In the genomic region with DNA sequence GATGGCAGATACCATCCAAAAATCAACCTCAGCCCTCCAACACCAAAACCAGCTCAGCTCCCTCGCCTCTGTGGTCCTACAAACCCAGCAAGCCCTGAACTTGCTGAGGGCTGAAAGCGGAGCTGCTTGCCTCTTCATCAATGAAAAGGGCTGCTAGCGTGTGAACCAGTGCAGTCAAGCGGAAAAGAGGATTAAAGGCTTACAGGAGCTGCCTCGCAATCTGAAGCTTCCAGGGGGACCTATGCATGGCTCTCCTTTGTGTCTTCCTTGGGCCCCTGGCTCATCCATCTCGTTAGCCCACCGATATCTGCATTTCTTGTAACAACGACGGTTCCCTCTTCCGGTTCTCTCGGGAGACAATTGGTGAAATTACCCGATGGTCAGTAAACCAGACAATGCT, we compare ENCODE assay signal across 9 mouse cellular contexts.
DNase-seq lines count a peak whose midpoint lies in the region; ATAC-seq and TF ChIP-seq lines count a peak whose summit lies in the region.
"Had no signal": no experiment of that assay in that cellular context is flagged by ENCODE, and none has a peak within 500 bp of the region (broad histone marks: within the 10 kb centered on the region; RNA-seq: fewer than 3 reads in every experiment).

No protein-coding gene starts in this region.

- 25% methylated on average over 12 of the region's 12 CpGs for WGBS in stomach, embryonic 14.5 days
- WGBS in stomach, postnatal 0 days = 39% methylated on average over 12 of the region's 12 CpGs
- WGBS in embryonic facial prominence, embryonic 14.5 days = 14% methylated on average over 12 of the region's 12 CpGs
- 12% methylated on average over 12 of the region's 12 CpGs for WGBS in liver, embryonic 14.5 days (ENCODE audit: insufficient replicate concordance)

- no peak for DNase-seq in stomach, postnatal 0 days (ENCODE audit: low spot score)
- DNase-seq in embryonic facial prominence, embryonic 14.5 days (ENCODE audit: low spot score) = peak; percentile 84
- DNase-seq in liver, embryonic 14.5 days (ENCODE audit: low read depth in 3 of 3, low spot score in 3 of 3) = no peak
- DNase-seq in adipocyte (ENCODE audit: low spot score) = no peak
- no peak for DNase-seq in spleen, adult 18-20 months
- no peak for DNase-seq in gastrocnemius, adult 2 months
- DNase-seq: adrenal gland, postnatal 10 days; lung, adult 18-20 months had no signal

- H3K4me1 ChIP-seq in stomach, embryonic 14.5 days (ENCODE audit: control insufficient read depth, insufficient read depth, low read length) = peaks cover 7% of the 10 kb centered on the region
- H3K4me1 ChIP-seq in stomach, postnatal 0 days (replicated peaks; ENCODE audit: control insufficient read depth, insufficient read depth) = no peaks in the 10 kb centered on the region
- H3K4me1 ChIP-seq in embryonic facial prominence, embryonic 14.5 days (ENCODE audit: control insufficient read depth, insufficient read depth, low read length) = 0 out of 2 replicates have a peak, but pooled peaks cover 11% of the 10 kb centered on the region
- no peaks in the 10 kb centered on the region for H3K4me1 ChIP-seq in liver, embryonic 14.5 days (replicated peaks; ENCODE audit: control insufficient read depth in 2 of 2, insufficient read depth in 2 of 2, low read length in 1 of 2)

- no peak overlapping the region for H3K4me3 ChIP-seq in stomach, embryonic 14.5 days (ENCODE audit: low read depth, low read length)
- no peak overlapping the region for H3K4me3 ChIP-seq in stomach, postnatal 0 days (ENCODE audit: low read depth, low read length)
- no peak overlapping the region; the same call in 1 of the 2 replicates for H3K4me3 ChIP-seq in embryonic facial prominence, embryonic 14.5 days (ENCODE audit: low read depth, low read length)
- no peak overlapping the region for H3K4me3 ChIP-seq in liver, embryonic 14.5 days (ENCODE audit: insufficient read depth in 1 of 2, low read depth in 2 of 2, low read length in 2 of 2)
- H3K4me3 ChIP-seq in gastrocnemius, adult 2 months = no peak overlapping the region

- TF ChIP-seq CTCF in stomach, postnatal 0 days (IDR thresholded peaks at IDR 0.05; ENCODE audit: low read depth) = no peak
- TF ChIP-seq CTCF in liver, embryonic 14.5 days (IDR thresholded peaks at IDR 0.05; ENCODE audit: low read depth) = no peak
- TF ChIP-seq CTCF in gastrocnemius, adult 2 months (IDR thresholded peaks at IDR 0.05) = no peak

- no peak overlapping the region for H3K9ac ChIP-seq in stomach, embryonic 14.5 days (replicated peaks; ENCODE audit: low read depth, low read length)
- H3K9ac ChIP-seq in stomach, postnatal 0 days (ENCODE audit: low read length) = no peak overlapping the region
- H3K9ac ChIP-seq in embryonic facial prominence, embryonic 14.5 days (ENCODE audit: low read depth, low read length) = no peak overlapping the region
- H3K9ac ChIP-seq in liver, embryonic 14.5 days (replicated peaks) = no peak overlapping the region

- ATAC-seq in stomach, embryonic 14.5 days (ENCODE audit: insufficient number of reproducible peaks, insufficient read depth, low FRiP score, low read depth) = no peak
- no peak for ATAC-seq in stomach, postnatal 0 days (ENCODE audit: low FRiP score, low TSS enrichment)
- peak; percentile 84 for ATAC-seq in embryonic facial prominence, embryonic 14.5 days (ENCODE audit: low read depth)
- ATAC-seq in liver, embryonic 14.5 days (ENCODE audit: insufficient read depth) = no peak

- H3K36me3 ChIP-seq in stomach, embryonic 14.5 days (ENCODE audit: control insufficient read depth, insufficient read depth, low read length) = no peaks in the 10 kb centered on the region
- H3K36me3 ChIP-seq in stomach, postnatal 0 days (ENCODE audit: control insufficient read depth, insufficient read depth, low read length) = no peaks in the 10 kb centered on the region
- no peaks in the 10 kb centered on the region for H3K36me3 ChIP-seq in embryonic facial prominence, embryonic 14.5 days (ENCODE audit: control insufficient read depth, insufficient read depth, low read length)
- H3K36me3 ChIP-seq in liver, embryonic 14.5 days (replicated peaks; ENCODE audit: control insufficient read depth, insufficient read depth, low read depth) = no peaks in the 10 kb centered on the region

- no peaks in the 10 kb centered on the region for H3K9me3 ChIP-seq in stomach, embryonic 14.5 days (ENCODE audit: control insufficient read depth, low read depth, low read length)
- no peaks in the 10 kb centered on the region for H3K9me3 ChIP-seq in stomach, postnatal 0 days (ENCODE audit: control insufficient read depth, low read length)
- H3K9me3 ChIP-seq in embryonic facial prominence, embryonic 14.5 days (ENCODE audit: control insufficient read depth, low read length) = no peaks in the 10 kb centered on the region
- no peaks in the 10 kb centered on the region for H3K9me3 ChIP-seq in liver, embryonic 14.5 days (ENCODE audit: control insufficient read depth, low read length)

- no peaks in the 10 kb centered on the region for H3K27me3 ChIP-seq in stomach, embryonic 14.5 days (ENCODE audit: control insufficient read depth, insufficient read depth, low read length)
- no peaks in the 10 kb centered on the region for H3K27me3 ChIP-seq in stomach, postnatal 0 days (ENCODE audit: control insufficient read depth, insufficient read depth, low read length)
- no peaks in the 10 kb centered on the region for H3K27me3 ChIP-seq in embryonic facial prominence, embryonic 14.5 days (replicated peaks; ENCODE audit: control insufficient read depth, insufficient read depth, low read length)
- no peaks in the 10 kb centered on the region for H3K27me3 ChIP-seq in liver, embryonic 14.5 days (ENCODE audit: control insufficient read depth, insufficient read depth, low read length)

- intact Hi-C loops in gastrocnemius, adult 2 months (cut with DNase I) = no loop called here

- H3K27ac ChIP-seq in stomach, embryonic 14.5 days (ENCODE audit: low read length) = no peak overlapping the region
- no peak overlapping the region for H3K27ac ChIP-seq in stomach, postnatal 0 days (replicated peaks)
- no peak overlapping the region for H3K27ac ChIP-seq in embryonic facial prominence, embryonic 14.5 days (replicated peaks; ENCODE audit: low read depth, low read length)
- H3K27ac ChIP-seq in liver, embryonic 14.5 days = no peak overlapping the region
- H3K27ac ChIP-seq in gastrocnemius, adult 2 months = no peak overlapping the region

- no peak for TF ChIP-seq EP300 in stomach, postnatal 0 days (optimal IDR thresholded peaks at IDR 0.05)
- TF ChIP-seq EP300 in liver, embryonic 14.5 days (IDR thresholded peaks at IDR 0.05; ENCODE audit: low read depth) = no peak

- H3K4me2 ChIP-seq in stomach, embryonic 14.5 days (replicated peaks; ENCODE audit: low read depth, low read length) = 0 out of 2 replicates have a peak overlapping the region, but pooled peaks have one; percentile 12
- no peak overlapping the region for H3K4me2 ChIP-seq in stomach, postnatal 0 days (replicated peaks; ENCODE audit: low read depth)
- peak overlapping the region; percentile 36 for H3K4me2 ChIP-seq in embryonic facial prominence, embryonic 14.5 days (ENCODE audit: low read depth, low read length)
- peak overlapping the region; percentile 4; the same call in 1 of the 2 replicates for H3K4me2 ChIP-seq in liver, embryonic 14.5 days (ENCODE audit: low read depth)
